Mouse (Mus musculus) liver, adult (tissue): Measurements from ENCODE around the gene Aco2.

Source experiments
- GATA4 ChIP-seq: IDR thresholded peaks from 2 replicates; pipeline ENCODE4 v1.6.1; 2014; ENCODE audit warnings: mild to moderate bottlenecking, low read length; ENCODE audit not compliant: insufficient replicate concordance

The Aco2 gene

DNA sequence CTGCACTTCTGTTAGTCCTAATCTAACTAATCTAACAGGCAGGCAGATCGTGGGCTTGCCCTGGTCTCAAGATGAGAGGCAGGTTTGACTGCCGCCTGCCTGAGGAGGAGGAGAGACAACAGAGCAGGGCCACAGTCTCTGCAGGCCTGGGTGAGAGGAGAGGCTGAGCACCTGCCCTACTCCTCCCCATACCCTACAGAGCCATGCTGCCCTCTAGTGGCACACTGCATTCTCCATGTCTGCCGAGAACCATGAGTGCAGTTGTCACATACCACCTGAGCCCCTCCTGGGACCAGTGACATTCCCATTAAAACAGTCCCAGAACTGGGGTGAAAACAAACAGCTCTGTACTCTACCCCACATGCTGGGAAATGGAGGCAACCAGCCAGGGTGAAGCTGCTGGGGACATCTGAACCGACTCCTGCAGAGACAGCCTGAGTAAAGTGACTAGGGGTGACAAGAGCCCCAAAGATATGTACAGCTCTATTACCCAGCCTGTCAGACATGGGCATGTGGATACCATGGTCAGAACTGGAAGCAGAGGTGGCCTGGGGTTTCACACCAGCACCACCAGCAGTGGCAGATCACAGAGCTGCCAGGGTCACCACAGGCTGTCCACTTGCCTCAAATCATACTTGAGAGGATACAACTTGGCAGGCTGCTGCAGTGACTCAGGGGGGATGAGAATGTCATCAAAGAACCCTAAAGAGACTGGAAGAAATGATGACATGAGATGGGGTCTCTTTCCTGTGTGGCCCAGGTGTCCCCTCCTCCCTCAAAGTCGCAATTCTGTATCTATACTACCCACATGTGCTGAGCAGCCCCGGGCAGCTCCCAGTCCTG is 45.7 kb downstream of the Aco2 start:
- no peak for TF ChIP-seq GATA4

DNA sequence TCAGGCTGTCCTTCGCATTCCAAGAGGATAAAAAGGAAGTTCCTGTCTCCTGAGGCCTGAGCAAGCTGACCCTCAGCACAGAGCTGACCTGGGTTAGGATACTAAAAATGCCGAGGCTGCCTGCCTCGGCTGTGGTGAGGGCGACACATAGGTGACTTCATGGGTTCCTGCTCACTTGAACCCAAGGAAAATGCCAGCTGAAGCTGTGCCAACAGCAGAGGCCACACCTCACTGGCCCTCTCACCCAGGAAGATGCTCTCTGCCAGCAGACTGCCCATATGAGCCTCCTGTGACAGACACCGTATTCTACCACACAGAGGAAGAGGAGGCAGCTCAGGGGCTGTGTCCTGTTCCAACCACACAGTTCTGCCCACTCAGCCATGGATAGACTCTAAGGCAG is 47.0 kb downstream of the Aco2 start:
- TF ChIP-seq GATA4 = no peak

DNA sequence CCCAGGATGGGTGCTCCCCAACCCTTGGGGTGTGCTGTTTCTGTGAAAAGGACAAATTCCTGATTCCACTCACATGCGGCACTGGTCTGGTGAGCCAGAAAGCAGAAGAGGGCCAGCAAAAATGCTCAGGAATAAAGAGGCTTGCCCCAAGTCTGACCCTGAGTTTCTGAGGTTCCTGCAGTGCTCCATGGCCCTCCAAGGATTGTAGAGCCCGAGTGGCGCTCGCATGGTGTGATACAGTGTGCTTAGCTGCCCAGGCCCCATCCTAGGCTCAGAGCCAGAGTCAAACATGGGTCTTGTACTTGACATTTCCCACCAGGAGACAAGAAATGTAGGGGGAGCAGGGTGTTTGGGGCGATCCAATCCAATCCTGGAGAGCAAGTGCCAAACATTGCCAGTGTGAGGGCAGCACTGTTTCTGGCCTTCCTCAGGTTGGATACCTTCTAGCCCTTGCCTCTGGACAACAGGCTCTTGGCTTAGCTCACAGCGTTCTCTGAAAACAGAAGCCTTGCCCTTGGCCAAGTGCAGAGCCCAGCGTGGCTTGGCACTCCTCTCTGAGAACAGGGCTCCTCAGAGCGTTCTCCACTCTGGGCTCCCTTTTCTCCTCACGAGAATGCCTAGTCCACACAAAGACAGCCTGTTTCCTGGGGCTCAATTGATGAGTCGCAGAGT is 48.6 kb downstream of the Aco2 start:
- TF ChIP-seq GATA4 = no peak

DNA sequence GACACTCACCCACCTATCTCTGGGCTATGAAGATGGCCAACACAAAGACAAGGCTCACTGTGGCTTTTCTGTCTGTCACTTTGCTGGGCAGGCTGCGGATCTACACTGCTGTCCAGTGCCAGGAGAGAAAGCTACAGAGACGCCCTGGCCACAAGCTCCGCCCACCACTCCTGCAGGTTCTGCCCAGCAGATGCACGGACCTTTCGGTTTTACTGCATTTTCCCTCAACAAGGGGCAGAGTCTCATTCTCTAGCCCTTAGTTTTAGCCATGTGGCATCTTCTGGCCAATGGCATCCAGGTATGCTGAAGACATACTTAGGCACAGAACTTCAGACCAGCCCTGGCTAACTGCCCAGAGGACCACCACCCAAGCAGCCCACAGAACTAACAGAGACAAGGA is 49.1 kb downstream of the Aco2 start:
- TF ChIP-seq GATA4 = no peak

DNA sequence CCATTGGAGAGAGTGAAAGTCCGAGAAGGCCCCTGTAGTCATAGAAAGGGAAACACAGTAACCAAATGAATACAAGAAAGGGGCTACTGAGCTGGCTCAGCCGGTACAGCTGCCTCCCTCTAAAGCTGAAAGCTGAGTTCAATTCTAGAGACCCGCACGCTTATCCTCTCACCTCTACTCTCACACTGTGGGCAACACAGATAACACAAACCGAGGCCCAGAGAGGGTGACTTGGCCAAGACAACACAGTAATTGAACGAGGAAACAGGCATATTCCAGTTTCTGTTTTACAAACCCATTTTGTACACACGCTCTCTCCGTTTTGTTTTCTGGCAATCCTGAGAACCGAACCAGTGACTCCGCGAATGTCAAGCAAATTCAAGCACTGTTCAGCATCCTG is 52.8 kb downstream of the Aco2 start:
- TF ChIP-seq GATA4 = no peak

DNA sequence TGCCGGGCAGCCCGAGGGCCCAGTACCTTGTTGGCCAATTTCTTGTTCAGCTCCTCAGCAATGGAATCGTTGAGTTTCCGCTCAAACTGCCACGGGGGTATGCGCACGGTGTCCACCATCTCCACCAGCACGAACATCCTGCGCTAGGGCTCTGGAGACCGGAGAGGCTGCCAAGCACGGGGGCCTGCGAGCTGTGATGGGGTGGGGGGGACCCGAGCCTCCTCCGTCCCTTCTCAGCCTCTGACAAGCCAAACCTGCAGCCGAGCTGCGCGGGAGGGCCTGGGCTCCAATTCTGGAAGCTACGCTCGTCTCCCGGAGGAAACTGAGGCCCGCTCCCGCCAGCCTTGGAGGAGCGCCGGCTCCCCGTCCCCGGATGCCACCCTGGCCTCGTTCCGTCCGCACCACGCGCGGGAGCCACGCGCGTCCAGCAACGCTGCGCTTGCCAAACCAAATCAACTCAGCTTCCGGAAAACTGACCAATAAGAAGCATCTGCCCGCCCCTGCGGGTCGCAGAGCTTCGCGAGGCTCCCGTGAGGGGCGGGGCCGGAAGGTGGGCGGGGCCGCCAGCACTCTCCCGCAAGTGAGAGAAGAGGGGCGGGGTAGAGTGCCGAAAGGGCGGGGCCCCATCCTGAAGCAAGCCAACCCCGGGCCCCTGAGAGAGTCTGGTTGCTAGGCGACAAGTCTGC is 53.8 kb downstream of the Aco2 start, which contains the start of gene Polr3h:
Gene Polr3h (minus strand): TSS at position 481 of the 686 bp plus-strand sequence.
- TF ChIP-seq GATA4 = no peak; the same call in 1 of the 2 replicates

DNA sequence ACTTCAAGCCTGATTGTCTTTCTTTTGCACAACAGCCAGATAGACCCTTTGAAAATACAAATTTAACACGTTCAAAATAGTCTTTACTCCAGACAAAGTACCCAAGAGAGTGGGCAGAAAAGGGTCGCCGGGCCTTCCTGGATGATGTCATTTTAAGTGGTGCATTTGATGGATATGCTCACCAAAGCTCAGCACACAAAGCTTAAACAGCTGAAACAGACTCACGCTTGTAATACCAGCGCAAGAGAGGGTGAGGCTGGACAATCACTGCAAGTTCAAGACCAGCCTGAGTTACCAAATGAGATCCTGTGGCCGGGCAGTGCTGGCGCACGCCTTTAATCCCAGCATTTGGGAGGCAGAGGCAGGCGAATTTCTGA is 54.3 kb downstream of the Aco2 start:
- TF ChIP-seq GATA4 = no peak

DNA sequence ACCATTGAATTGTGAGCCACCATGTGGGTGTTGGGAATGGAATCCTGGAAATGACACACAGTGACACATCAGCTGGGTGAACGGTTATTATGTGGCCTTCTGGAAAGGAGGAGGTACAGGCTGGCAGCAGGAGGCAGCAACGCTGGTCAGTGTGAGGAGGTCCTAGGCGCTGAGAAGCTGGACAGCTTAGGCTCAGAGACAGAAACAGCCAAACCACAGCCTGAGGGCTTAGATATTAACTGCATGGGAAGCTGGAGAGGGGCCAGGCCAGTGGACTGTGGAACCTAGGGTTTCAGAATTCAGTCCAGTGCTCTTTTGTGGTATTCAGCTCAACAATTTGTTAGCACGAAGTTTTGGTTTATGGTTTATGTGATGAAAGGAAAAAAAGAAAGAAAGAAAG is 55.6 kb downstream of the Aco2 start:
- no peak for TF ChIP-seq GATA4

DNA sequence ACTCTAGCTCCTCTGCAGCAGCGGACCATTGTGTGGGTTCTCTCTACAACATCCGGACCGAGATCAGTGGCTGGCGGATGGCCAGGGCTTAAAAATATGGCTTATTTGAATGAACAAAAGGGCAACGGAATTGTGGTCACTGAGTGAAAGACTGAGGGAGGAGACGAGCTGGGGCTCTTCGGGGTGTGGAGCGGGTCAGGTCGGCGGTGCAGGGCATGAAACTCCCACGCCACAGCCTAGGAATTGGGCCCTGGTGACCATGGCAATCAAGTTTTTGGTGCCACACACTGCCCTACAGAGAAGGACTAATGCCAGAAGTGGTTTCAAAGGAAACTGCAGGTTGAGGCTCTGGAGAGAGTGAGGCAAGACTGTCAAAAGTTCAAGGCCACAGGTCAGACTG is 56.2 kb downstream of the Aco2 start:
- no peak for TF ChIP-seq GATA4

DNA sequence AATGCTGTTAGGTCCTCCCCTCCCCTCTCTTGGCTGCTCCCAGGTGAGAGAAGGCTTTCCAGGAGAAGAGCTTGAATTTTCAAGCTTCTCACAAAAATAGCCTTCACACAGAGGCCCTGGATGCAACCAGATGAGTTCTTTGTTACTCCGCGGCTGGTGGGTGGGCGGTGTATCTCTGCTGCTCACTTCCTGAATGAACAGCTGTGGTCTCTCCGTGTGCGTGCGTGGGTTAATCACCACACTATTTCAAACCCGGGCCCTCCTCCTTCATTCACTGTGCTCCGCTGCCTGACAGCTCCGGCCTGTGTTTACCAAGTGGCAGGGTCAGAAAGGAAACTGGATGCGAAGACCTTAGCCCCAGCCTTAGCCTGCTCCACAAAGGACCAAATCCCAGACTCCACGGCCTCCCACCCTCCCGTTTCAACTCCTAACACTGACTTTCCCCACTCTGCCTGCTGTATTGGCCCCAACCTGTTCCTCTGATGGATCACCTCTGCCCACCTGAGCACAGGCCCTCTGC is 60.9 kb downstream of the Aco2 start:
- no peak for TF ChIP-seq GATA4

DNA sequence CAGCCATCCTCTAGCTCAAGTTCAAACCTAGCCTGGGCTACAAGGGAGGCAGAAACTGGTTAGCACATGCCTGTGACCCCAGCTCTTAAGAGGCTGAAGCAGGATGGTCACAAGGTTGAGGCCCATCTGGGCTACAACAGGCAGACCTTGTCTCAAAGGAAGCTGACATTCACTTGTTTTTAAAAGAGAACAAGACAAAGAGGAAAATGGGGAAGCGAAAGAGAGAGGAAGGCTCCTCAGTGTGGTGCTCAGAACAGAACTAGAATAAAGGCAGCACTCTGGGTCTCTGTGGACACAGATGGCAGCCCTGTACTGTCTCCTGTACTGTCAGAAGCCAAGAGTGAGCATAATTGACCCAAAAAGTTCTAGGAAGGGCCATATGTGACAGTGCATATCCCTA is 61.9 kb downstream of the Aco2 start:
- TF ChIP-seq GATA4 = no peak

DNA sequence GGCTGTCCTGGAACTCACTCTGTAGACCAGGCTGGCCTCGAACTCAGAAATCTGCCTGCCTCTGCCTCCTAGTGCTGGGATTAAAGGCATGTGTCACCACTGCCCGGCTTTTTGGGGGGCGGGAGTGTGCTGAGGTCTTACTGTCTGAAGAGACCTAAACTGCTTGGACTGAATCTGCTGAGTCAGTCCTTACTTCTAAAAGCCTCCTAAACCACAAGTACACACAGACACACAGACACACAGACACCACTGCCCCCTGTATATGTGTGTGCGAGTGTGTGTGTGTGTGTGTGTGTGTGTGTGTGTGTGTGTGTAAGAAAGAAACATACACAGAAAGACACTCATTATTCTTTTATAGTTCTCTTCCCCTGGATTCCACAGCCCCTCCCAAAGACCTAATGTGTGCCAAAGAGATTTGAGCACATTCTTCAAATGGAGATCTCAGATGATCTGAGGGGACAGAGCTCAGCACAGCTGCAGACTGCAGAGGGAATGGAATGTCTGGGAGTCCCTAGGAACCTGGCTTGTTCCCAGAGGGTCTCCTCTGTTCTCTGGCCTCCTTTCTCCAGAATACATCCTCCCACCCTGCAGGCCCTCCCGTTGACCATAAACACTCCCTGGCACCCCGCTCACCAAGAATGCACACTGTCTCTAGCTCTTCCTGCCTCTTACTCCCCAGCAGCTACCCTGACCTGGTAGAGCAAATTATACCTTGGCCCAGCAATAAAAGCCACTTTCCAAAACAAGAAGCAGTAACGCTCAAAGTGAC is 63.9 kb downstream of the Aco2 start:
- TF ChIP-seq GATA4 = no peak

DNA sequence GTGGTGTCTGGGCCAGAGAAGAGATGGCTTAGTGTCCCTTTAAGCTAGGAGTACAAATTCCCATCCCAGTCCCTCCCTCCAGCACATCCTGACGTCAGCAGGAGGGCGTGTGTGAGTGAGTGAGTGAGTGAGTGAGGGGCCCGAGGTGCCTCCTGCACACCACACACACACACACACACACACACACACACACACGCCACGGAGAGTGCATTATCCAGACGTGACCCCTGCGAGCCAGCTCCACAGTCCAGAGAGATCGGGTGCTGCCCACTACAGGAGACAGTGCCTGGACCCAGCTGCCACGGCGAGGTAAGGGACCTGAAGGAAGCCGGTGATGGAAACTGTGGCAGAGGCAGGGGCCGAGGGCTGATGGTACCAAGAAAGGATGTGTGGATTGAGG is 64.6 kb downstream of the Aco2 start, which contains the start of gene Csdc2:
Gene Csdc2 (plus strand): TSS at position 81 of the 400 bp plus-strand sequence.
- no peak for TF ChIP-seq GATA4

DNA sequence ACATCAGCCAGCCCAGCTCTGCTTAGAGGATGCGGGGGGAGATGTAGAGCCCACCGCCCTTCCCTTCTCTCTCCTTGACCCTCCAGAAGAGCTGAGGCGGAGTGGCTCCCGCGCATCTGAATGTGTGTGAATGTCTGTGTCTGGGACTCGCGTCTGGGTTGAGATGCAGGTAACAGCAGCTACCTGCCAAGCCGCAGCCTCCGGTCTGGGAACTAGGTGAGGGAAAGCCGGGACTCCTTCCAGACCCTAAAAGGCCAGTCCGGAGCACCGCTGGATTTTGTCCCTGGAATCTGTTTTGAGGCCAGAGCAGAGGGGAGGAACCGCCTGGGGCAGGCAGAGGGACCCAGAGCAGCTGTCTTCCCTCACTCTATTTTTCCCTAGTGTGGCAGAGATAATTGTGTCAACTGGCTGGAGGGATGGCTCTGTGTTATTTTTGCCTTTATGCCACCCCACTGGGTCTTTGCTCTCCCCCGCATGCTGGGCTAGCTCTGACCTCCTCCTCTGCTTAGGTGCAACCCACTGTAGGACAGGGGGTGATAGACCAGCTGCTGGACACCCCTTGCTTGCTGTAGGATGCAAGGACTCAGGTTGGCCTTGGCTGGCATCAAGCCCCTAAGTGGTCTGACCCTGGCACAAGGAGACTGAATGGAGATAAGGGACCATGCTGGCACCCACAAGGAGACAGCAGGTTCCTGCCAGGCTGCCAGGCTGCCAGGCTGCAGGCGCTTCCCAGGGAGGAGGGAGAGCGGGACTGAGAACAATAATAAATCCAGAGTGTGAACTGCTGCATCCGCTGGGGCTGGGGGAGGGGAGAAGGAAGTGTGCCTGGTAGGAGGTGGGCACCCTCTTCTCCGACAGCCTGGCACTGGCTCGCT is 65.2 kb downstream of the Aco2 start:
- no peak for TF ChIP-seq GATA4
